Mouse (Mus musculus): Measurements from ENCODE around the gene Fubp1. TPM values are rescaled to one million over a fixed set of nuclear protein-coding genes. Genes with fewer than 3 reads are reported as not detected.

Gene Fubp1
- polyA plus RNA-seq, 1 experiment from 2014 or later: 53.0 TPM

- Histone ChIP-seq H3K36me3 (ENCODE audit: control insufficient read depth, insufficient read depth) (no peaks in the 10 kb centered on the region; the same call in 1 of the 2 replicates), H3K27ac (ENCODE audit: low read length) (peak overlapping the region; percentile 79), H3K9me3 (replicated peaks; ENCODE audit: control insufficient read depth, low read length) (no peaks in the 10 kb centered on the region), H3K27me3 (ENCODE audit: control insufficient read depth, insufficient read depth, low read depth, low read length) (no peaks in the 10 kb centered on the region), H3K4me2 (ENCODE audit: low read depth, low read length) (no peak overlapping the region), H3K4me3 (ENCODE audit: low read depth, low read length) (no peak overlapping the region), H3K4me1 (ENCODE audit: control insufficient read depth, low read depth, low read length) (peaks cover 3% of the 10 kb centered on the region; the same call in 1 of the 2 replicates), H3K9ac (ENCODE audit: low read depth, low read length) (no peak overlapping the region)
- peak; percentile 48 for ATAC-seq (ENCODE audit: low read depth)
- WGBS (ENCODE audit: insufficient replicate concordance): 79% methylated on average over 3 of the region's 3 CpGs
Observed at GRCm38 (mm10) chr3:152201181-152201580, 9.0 kb upstream of the Fubp1 start.

- Histone ChIP-seq H3K36me3 (ENCODE audit: control insufficient read depth, insufficient read depth) (no peaks in the 10 kb centered on the region; the same call in 1 of the 2 replicates), H3K9ac (ENCODE audit: low read depth, low read length) (no peak overlapping the region), H3K4me2 (ENCODE audit: low read depth, low read length) (no peak overlapping the region), H3K27ac (ENCODE audit: low read length) (peak overlapping the region; percentile 79), H3K9me3 (replicated peaks; ENCODE audit: control insufficient read depth, low read length) (no peaks in the 10 kb centered on the region), H3K4me3 (ENCODE audit: low read depth, low read length) (no peak overlapping the region), H3K4me1 (ENCODE audit: control insufficient read depth, low read depth, low read length) (peaks cover 3% of the 10 kb centered on the region; the same call in 1 of the 2 replicates), H3K27me3 (ENCODE audit: control insufficient read depth, insufficient read depth, low read depth, low read length) (no peaks in the 10 kb centered on the region)
- WGBS (ENCODE audit: insufficient replicate concordance): 82% methylated on average over 2 of the region's 2 CpGs
- ATAC-seq (ENCODE audit: low read depth): no peak
Observed at GRCm38 (mm10) chr3:152201651-152202050, 8.6 kb upstream of the Fubp1 start.

GRCm38 (mm10) chr3:152202942-152203341 is 7.3 kb upstream of the Fubp1 start:
- Histone ChIP-seq H3K4me2 (ENCODE audit: low read depth, low read length) (no peak overlapping the region), H3K4me1 (ENCODE audit: control insufficient read depth, low read depth, low read length) (peaks cover 6% of the 10 kb centered on the region), H3K36me3 (ENCODE audit: control insufficient read depth, insufficient read depth) (no peaks in the 10 kb centered on the region; the same call in 1 of the 2 replicates), H3K9me3 (replicated peaks; ENCODE audit: control insufficient read depth, low read length) (no peaks in the 10 kb centered on the region), H3K4me3 (ENCODE audit: low read depth, low read length) (no peak overlapping the region), H3K27ac (ENCODE audit: low read length) (no peak overlapping the region), H3K27me3 (ENCODE audit: control insufficient read depth, insufficient read depth, low read depth, low read length) (no peaks in the 10 kb centered on the region), H3K9ac (ENCODE audit: low read depth, low read length) (no peak overlapping the region)
- no peak for ATAC-seq (ENCODE audit: low read depth)

- 63% methylated on average over 6 of the region's 6 CpGs for WGBS (ENCODE audit: insufficient replicate concordance)
- Histone ChIP-seq H3K9me3 (replicated peaks; ENCODE audit: control insufficient read depth, low read length) (no peaks in the 10 kb centered on the region), H3K27ac (ENCODE audit: low read length) (no peak overlapping the region), H3K4me3 (ENCODE audit: low read depth, low read length) (no peak overlapping the region), H3K9ac (ENCODE audit: low read depth, low read length) (no peak overlapping the region), H3K4me1 (ENCODE audit: control insufficient read depth, low read depth, low read length) (peaks cover 11% of the 10 kb centered on the region), H3K4me2 (ENCODE audit: low read depth, low read length) (no peak overlapping the region), H3K27me3 (ENCODE audit: control insufficient read depth, insufficient read depth, low read depth, low read length) (no peaks in the 10 kb centered on the region), H3K36me3 (ENCODE audit: control insufficient read depth, insufficient read depth) (no peaks in the 10 kb centered on the region; the same call in 1 of the 2 replicates)
- no peak for ATAC-seq (ENCODE audit: low read depth)
Observed at GRCm38 (mm10) chr3:152203411-152203810, 6.8 kb upstream of the Fubp1 start.

- peaks cover 15% of the 10 kb centered on the region for H3K4me1 ChIP-seq (ENCODE audit: control insufficient read depth, low read depth, low read length)
- no peaks in the 10 kb centered on the region for H3K9me3 ChIP-seq (replicated peaks; ENCODE audit: control insufficient read depth, low read length)
- H3K27me3 ChIP-seq (ENCODE audit: control insufficient read depth, insufficient read depth, low read depth, low read length): no peaks in the 10 kb centered on the region
- 36% methylated on average over 3 of the region's 3 CpGs for WGBS (ENCODE audit: insufficient replicate concordance)
- H3K36me3 ChIP-seq (ENCODE audit: control insufficient read depth, insufficient read depth): no peaks in the 10 kb centered on the region; the same call in 1 of the 2 replicates
- no peak overlapping the region for H3K4me3 ChIP-seq (ENCODE audit: low read depth, low read length)
- no peak overlapping the region for H3K9ac ChIP-seq (ENCODE audit: low read depth, low read length)
- ATAC-seq (ENCODE audit: low read depth): no peak
- no peak overlapping the region for H3K27ac ChIP-seq (ENCODE audit: low read length)
- no peak overlapping the region for H3K4me2 ChIP-seq (ENCODE audit: low read depth, low read length)
Observed at GRCm38 (mm10) chr3:152203996-152204395, 6.2 kb upstream of the Fubp1 start.

- Histone ChIP-seq H3K27ac (ENCODE audit: low read length) (no peak overlapping the region), H3K27me3 (ENCODE audit: control insufficient read depth, insufficient read depth, low read depth, low read length) (no peaks in the 10 kb centered on the region), H3K4me1 (ENCODE audit: control insufficient read depth, low read depth, low read length) (peaks cover 13% of the 10 kb centered on the region), H3K4me2 (ENCODE audit: low read depth, low read length) (no peak overlapping the region), H3K9me3 (replicated peaks; ENCODE audit: control insufficient read depth, low read length) (no peaks in the 10 kb centered on the region), H3K4me3 (ENCODE audit: low read depth, low read length) (no peak overlapping the region), H3K36me3 (ENCODE audit: control insufficient read depth, insufficient read depth) (no peaks in the 10 kb centered on the region; the same call in 1 of the 2 replicates), H3K9ac (ENCODE audit: low read depth, low read length) (no peak overlapping the region)
- 60% methylated on average over 3 of the region's 3 CpGs for WGBS (ENCODE audit: insufficient replicate concordance)
- no peak for ATAC-seq (ENCODE audit: low read depth)
Observed at GRCm38 (mm10) chr3:152204577-152204976, 5.6 kb upstream of the Fubp1 start.

GRCm38 (mm10) chr3:152207156-152207555 is 3.1 kb upstream of the Fubp1 start:
- ATAC-seq (ENCODE audit: low read depth): no peak
- WGBS (ENCODE audit: insufficient replicate concordance): 86% methylated on average over 4 of the region's 4 CpGs

GRCm38 (mm10) chr3:152208096-152208885 is 1.9 kb upstream of the Fubp1 start:
- Histone ChIP-seq H3K9me3 (replicated peaks; ENCODE audit: control insufficient read depth, low read length) (no peaks in the 10 kb centered on the region), H3K27me3 (ENCODE audit: control insufficient read depth, insufficient read depth, low read depth, low read length) (no peaks in the 10 kb centered on the region), H3K36me3 (ENCODE audit: control insufficient read depth, insufficient read depth) (peaks cover 2% of the 10 kb centered on the region), H3K27ac (ENCODE audit: low read length) (peak overlapping the region; percentile 14; the same call in 1 of the 2 replicates), H3K4me3 (ENCODE audit: low read depth, low read length) (no peak overlapping the region), H3K4me1 (ENCODE audit: control insufficient read depth, low read depth, low read length) (peaks cover 27% of the 10 kb centered on the region), H3K9ac (ENCODE audit: low read depth, low read length) (no peak overlapping the region; the same call in 1 of the 2 replicates), H3K4me2 (ENCODE audit: low read depth, low read length) (peak overlapping the region; percentile 77)
- WGBS (ENCODE audit: insufficient replicate concordance): 81% methylated on average over 7 of the region's 7 CpGs
- ATAC-seq (ENCODE audit: low read depth): no peak

More at GRCm38 (mm10) chr3:152207156-152207555, 3.1 kb upstream of the Fubp1 start:
- H3K27ac ChIP-seq (ENCODE audit: low read length): no peak overlapping the region
- no peaks in the 10 kb centered on the region for H3K9me3 ChIP-seq (replicated peaks; ENCODE audit: control insufficient read depth, low read length)
- H3K9ac ChIP-seq (ENCODE audit: low read depth, low read length): no peak overlapping the region
- H3K27me3 ChIP-seq (ENCODE audit: control insufficient read depth, insufficient read depth, low read depth, low read length): no peaks in the 10 kb centered on the region
- H3K4me1 ChIP-seq (ENCODE audit: control insufficient read depth, low read depth, low read length): peaks cover 18% of the 10 kb centered on the region
- no peak overlapping the region for H3K4me2 ChIP-seq (ENCODE audit: low read depth, low read length)
- H3K4me3 ChIP-seq (ENCODE audit: low read depth, low read length): no peak overlapping the region
- H3K36me3 ChIP-seq (ENCODE audit: control insufficient read depth, insufficient read depth): no peaks in the 10 kb centered on the region; the same call in 1 of the 2 replicates

All from liver, embryonic 16.5 days (tissue).